Mouse (Mus musculus): ENCODE data around the gene Angel2.

The Angel2 gene

GRCm38 (mm10) chr1:190979100-190979563 lies 54.2 kb downstream of the Angel2 start, which contains the start of gene Vash2:
Gene Vash2, minus strand, starts transcription at chr1:190979296.
- DNase-seq (ENCODE audit: low read depth, low spot score) = peak; percentile 96

- no peak for DNase-seq (ENCODE audit: low read depth, low spot score)
Observed at GRCm38 (mm10) chr1:190980470-190980869, 55.6 kb downstream of the Angel2 start.

GRCm38 (mm10) chr1:190981412-190981811 lies 56.5 kb downstream of the Angel2 start:
- DNase-seq (ENCODE audit: low read depth, low spot score) = no peak

- DNase-seq (ENCODE audit: low read depth, low spot score) = no peak
Observed at GRCm38 (mm10) chr1:190989437-190990082, 64.6 kb downstream of the Angel2 start.

- peak; percentile 24 for DNase-seq (ENCODE audit: low read depth, low spot score)
Observed at GRCm38 (mm10) chr1:190995548-190995947, 70.6 kb downstream of the Angel2 start.

- peak; percentile 50 for DNase-seq (ENCODE audit: low read depth, low spot score)
Observed at GRCm38 (mm10) chr1:190996346-190996877, 71.5 kb downstream of the Angel2 start.
